11 mouse cellular contexts compared by ENCODE assay signal in genomic region chr6:100214132-100214913, GRCm38 (mm10).
DNase-seq lines count a peak whose midpoint lies in the region; ATAC-seq lines count a peak whose summit lies in the region.
"Had no signal": no experiment of that assay in that cellular context is flagged by ENCODE, and none has a peak within 500 bp of the region (broad histone marks: within the 10 kb centered on the region; RNA-seq: fewer than 3 reads in every experiment).

No protein-coding gene starts in this region.

- no peak overlapping the region for H3K27ac ChIP-seq in intestine, embryonic 16.5 days (ENCODE audit: low read length)
- H3K27ac ChIP-seq: macrophage had no signal

- no peaks in the 10 kb centered on the region for H3K36me3 ChIP-seq in intestine, embryonic 16.5 days (ENCODE audit: control insufficient read depth, insufficient read depth, low read length)

- DNase-seq in kidney, postnatal 10 days: peak; percentile 45
- no peak for DNase-seq in kidney, adult 11 months
- peak; percentile 53 for DNase-seq in ZHBTc4 (ENCODE audit: low read depth, low spot score)
- DNase-seq in urinary bladder, adult 2 months (ENCODE audit: low spot score): no peak
- no peak for DNase-seq in urinary bladder, postnatal 36 days (ENCODE audit: low spot score in 2 of 2)
- no peak for DNase-seq in cerebellum, postnatal 14 days
- DNase-seq: cerebellum, adult 8-10 months; gastrocnemius, postnatal 25 days had no signal

- H3K4me1 ChIP-seq in intestine, embryonic 16.5 days (ENCODE audit: control insufficient read depth, insufficient read depth, low read length): peaks cover 41% of the 10 kb centered on the region

- 41% methylated on average over 13 of the region's 13 CpGs for WGBS in intestine, embryonic 16.5 days

- peak; percentile 65 for ATAC-seq in intestine, embryonic 16.5 days
- peak; percentile 54 for ATAC-seq in megakaryocyte progenitor cell, adult 5-6 weeks (replicated peaks; ENCODE audit: poor library complexity)

- H3K4me2 ChIP-seq in intestine, embryonic 16.5 days (ENCODE audit: low read depth, low read length): 0 out of 2 replicates have a peak overlapping the region, but pooled peaks have one; percentile 5

- H3K9me3 ChIP-seq in intestine, embryonic 16.5 days (ENCODE audit: control insufficient read depth, low read length): no peaks in the 10 kb centered on the region

- H3K4me3 ChIP-seq in intestine, embryonic 16.5 days (ENCODE audit: low read length): no peak overlapping the region

- no peak overlapping the region; the same call in 1 of the 2 replicates for H3K9ac ChIP-seq in intestine, embryonic 16.5 days (ENCODE audit: low read depth, low read length)

- no peaks in the 10 kb centered on the region for H3K27me3 ChIP-seq in intestine, embryonic 16.5 days (replicated peaks; ENCODE audit: control insufficient read depth, insufficient read depth, low read length)

Comparison
In these comparisons a context has a peak if more than half of its experiments do, and no peak if none do; other contexts are left out.
1. DNase-seq: peak in kidney, postnatal 10 days (single experiment) and ZHBTc4 (single experiment); none in kidney, adult 11 months (single experiment), urinary bladder, adult 2 months (single experiment), urinary bladder, postnatal 36 days (0 of 2) and cerebellum, postnatal 14 days (0 of 2).